Comparison of ENCODE assay signal across 11 mouse cellular contexts in the genomic region with DNA sequence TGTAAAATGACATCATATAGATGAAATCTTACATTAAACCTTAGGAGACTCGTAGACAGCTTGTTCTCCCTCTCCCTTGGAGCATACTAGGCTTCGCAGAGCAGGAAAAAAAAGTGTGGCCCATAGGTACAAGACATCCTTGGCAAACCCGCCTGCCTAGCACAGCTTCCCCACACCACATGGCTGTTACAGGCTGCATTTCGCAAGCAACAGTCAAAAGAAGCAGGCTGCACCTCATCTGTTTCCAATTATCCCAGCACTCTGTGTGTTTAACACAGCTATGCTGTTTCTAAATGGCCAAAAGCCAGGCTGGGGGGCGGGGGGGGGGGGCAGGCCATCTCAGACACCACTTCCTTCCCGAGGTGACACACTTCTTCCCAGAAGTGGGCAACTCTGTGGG. TPM values are rescaled to one million over a fixed set of nuclear protein-coding genes. Genes with fewer than 3 reads are reported as not detected.
A peak's percentile ranks its signal among the peaks of the same experiment; 100 is the strongest.
DNase-seq lines count a peak whose midpoint lies in the region; ATAC-seq and TF ChIP-seq lines count a peak whose summit lies in the region.
"Had no signal": no experiment of that assay in that cellular context is flagged by ENCODE, and none has a peak within 500 bp of the region (broad histone marks: within the 10 kb centered on the region; RNA-seq: fewer than 3 reads in every experiment).

No protein-coding gene starts in this region.

- H3K9ac ChIP-seq in lung, embryonic 16.5 days (ENCODE audit: low read length), result no peak overlapping the region
- no peak overlapping the region for H3K9ac ChIP-seq in embryonic facial prominence, embryonic 13.5 days
- no peak overlapping the region for H3K9ac ChIP-seq in midbrain, postnatal 0 days (replicated peaks; ENCODE audit: low read length, poor library complexity, severe bottlenecking)
- H3K9ac ChIP-seq: hindbrain, embryonic 12.5 days had no signal

- peaks cover 7% of the 10 kb centered on the region; the same call in 1 of the 2 replicates for H3K4me1 ChIP-seq in lung, embryonic 16.5 days (replicated peaks; ENCODE audit: control insufficient read depth, insufficient read depth, low read length)
- H3K4me1 ChIP-seq in lung, adult 2 months (ENCODE audit: control insufficient read depth, insufficient read depth, low read length), result no peaks in the 10 kb centered on the region
- peaks cover 43% of the 10 kb centered on the region for H3K4me1 ChIP-seq in embryonic facial prominence, embryonic 13.5 days
- peaks cover 76% of the 10 kb centered on the region for H3K4me1 ChIP-seq in megakaryocyte, embryonic 14.5 days
- H3K4me1 ChIP-seq in midbrain, postnatal 0 days (ENCODE audit: insufficient read depth, low read length), result peaks cover 5% of the 10 kb centered on the region

- no peak overlapping the region for H3K27ac ChIP-seq in lung, embryonic 16.5 days (ENCODE audit: low read length)
- H3K27ac ChIP-seq in embryonic facial prominence, embryonic 13.5 days, result peak overlapping the region; percentile 92
- no peak overlapping the region for H3K27ac ChIP-seq in midbrain, postnatal 0 days (ENCODE audit: low read depth, low read length)
- H3K27ac ChIP-seq: hindbrain, embryonic 12.5 days had no signal

- no peak overlapping the region for H3K4me3 ChIP-seq in lung, embryonic 16.5 days (ENCODE audit: low read length)
- H3K4me3 ChIP-seq in lung, adult 2 months (replicated peaks; ENCODE audit: extremely low read depth, low read depth, low read length), result no peak overlapping the region
- no peak overlapping the region for H3K4me3 ChIP-seq in embryonic facial prominence, embryonic 13.5 days
- H3K4me3 ChIP-seq in megakaryocyte, embryonic 14.5 days (replicated peaks), result peak overlapping the region; percentile 48
- H3K4me3 ChIP-seq in midbrain, postnatal 0 days (ENCODE audit: low read depth, low read length), result no peak overlapping the region
- H3K4me3 ChIP-seq: hindbrain, embryonic 12.5 days had no signal

- WGBS in lung, embryonic 16.5 days, result 24% methylated on average over 6 of the region's 6 CpGs
- WGBS in lung, adult 2 months, result 42% methylated on average over 6 of the region's 6 CpGs
- WGBS in embryonic facial prominence, embryonic 13.5 days, result 16% methylated on average over 6 of the region's 6 CpGs
- 55% methylated on average over 6 of the region's 6 CpGs for WGBS in midbrain, postnatal 0 days

- no peak for DNase-seq in frontal cortex, postnatal 10 days (ENCODE audit: low spot score in 2 of 2)
- no peak for DNase-seq in lung, adult 2 months
- DNase-seq in thymus, postnatal 0 days (ENCODE audit: low spot score), result no peak
- no peak for DNase-seq in midbrain, postnatal 0 days (ENCODE audit: low spot score)
- DNase-seq: cerebellum, adult 11-12 months; kidney, postnatal 36 days had no signal

- peak; percentile 75 for ATAC-seq in frontal cortex, adult (ENCODE audit: low TSS enrichment)
- peak; percentile 88 for ATAC-seq in lung, embryonic 16.5 days (ENCODE audit: low read depth)
- peak; percentile 73; the same call in 1 of the 2 replicates for ATAC-seq in embryonic facial prominence, embryonic 13.5 days (ENCODE audit: insufficient number of reproducible peaks, insufficient read depth, low FRiP score, low TSS enrichment, low read depth)
- ATAC-seq in midbrain, postnatal 0 days (ENCODE audit: low FRiP score), result no peak

- no peak for TF ChIP-seq POLR2A in lung, adult 2 months (IDR thresholded peaks at IDR 0.05; ENCODE audit: borderline replicate concordance, extremely low read depth, low read depth, low read length)

- no peaks in the 10 kb centered on the region for H3K9me3 ChIP-seq in lung, embryonic 16.5 days (ENCODE audit: control insufficient read depth, low read length)
- no peaks in the 10 kb centered on the region for H3K9me3 ChIP-seq in embryonic facial prominence, embryonic 13.5 days
- peaks cover 13% of the 10 kb centered on the region for H3K9me3 ChIP-seq in megakaryocyte, embryonic 14.5 days
- no peaks in the 10 kb centered on the region for H3K9me3 ChIP-seq in midbrain, postnatal 0 days (ENCODE audit: low read length)
- H3K9me3 ChIP-seq: hindbrain, embryonic 12.5 days had no signal

- no peak overlapping the region for H3K4me2 ChIP-seq in lung, embryonic 16.5 days (ENCODE audit: low read depth, low read length)
- H3K4me2 ChIP-seq in embryonic facial prominence, embryonic 13.5 days, result no peak overlapping the region; the same call in 1 of the 2 replicates
- H3K4me2 ChIP-seq in midbrain, postnatal 0 days (ENCODE audit: low read depth, low read length, poor library complexity, severe bottlenecking), result no peak overlapping the region
- H3K4me2 ChIP-seq: hindbrain, embryonic 12.5 days had no signal

- H3K36me3 ChIP-seq in lung, embryonic 16.5 days (ENCODE audit: control insufficient read depth, insufficient read depth, low read length), result no peaks in the 10 kb centered on the region
- no peaks in the 10 kb centered on the region for H3K36me3 ChIP-seq in embryonic facial prominence, embryonic 13.5 days
- peaks cover 9% of the 10 kb centered on the region for H3K36me3 ChIP-seq in megakaryocyte, embryonic 14.5 days (replicated peaks; ENCODE audit: low read length)
- no peaks in the 10 kb centered on the region for H3K36me3 ChIP-seq in midbrain, postnatal 0 days (ENCODE audit: insufficient read depth, low read length)
- H3K36me3 ChIP-seq: hindbrain, embryonic 12.5 days had no signal

- no peaks in the 10 kb centered on the region for H3K27me3 ChIP-seq in lung, embryonic 16.5 days (ENCODE audit: control insufficient read depth, insufficient read depth, low read depth, low read length)
- H3K27me3 ChIP-seq in embryonic facial prominence, embryonic 13.5 days, result no peaks in the 10 kb centered on the region
- H3K27me3 ChIP-seq in megakaryocyte, embryonic 14.5 days (replicated peaks), result no peaks in the 10 kb centered on the region
- no peaks in the 10 kb centered on the region for H3K27me3 ChIP-seq in midbrain, postnatal 0 days (ENCODE audit: insufficient read depth, low read length)
- H3K27me3 ChIP-seq: hindbrain, embryonic 12.5 days had no signal

- no peak for TF ChIP-seq CTCF in lung, adult 2 months (IDR thresholded peaks at IDR 0.05; ENCODE audit: insufficient read depth, low read length)
- TF ChIP-seq CTCF in midbrain, postnatal 0 days (IDR thresholded peaks at IDR 0.05), result no peak

RNA-seq across cellular contexts. Expression of a gene that starts 20.8 kb away (rescaled TPM):
- 3.1 and 3.3 TPM in 2 replicates for polyA plus RNA-seq in lung, embryonic 16.5 days (2015; fragmentation: Nextera tagmentation; extraction: Ambion mirVana)
- polyA plus RNA-seq in lung, adult 2 months (2012; rRNA removed), result 23.5 and 26.1 TPM in 2 replicates
- polyA plus RNA-seq in embryonic facial prominence, embryonic 13.5 days (2015; fragmentation: Nextera tagmentation; extraction: Ambion mirVana), result 5.0 and 6.3 TPM in 2 replicates
- polyA plus RNA-seq in megakaryocyte, embryonic 14.5 days (2012; ENCODE audit: insufficient read depth, low replicate concordance), result 13.3 and 39.1 TPM in 2 replicates
- 2.9 and 5.1 TPM in 2 replicates for polyA plus RNA-seq in thymus, postnatal 0 days (2015; fragmentation: Nextera tagmentation; extraction: Ambion mirVana)
- total RNA-seq in midbrain, postnatal 0 days (2014; rRNA removed), result 28.0 and 30.0 TPM in 2 replicates
- 4.9 and 7.1 TPM in 2 replicates for polyA plus RNA-seq in midbrain, postnatal 0 days (2015; fragmentation: Nextera tagmentation; extraction: Ambion mirVana)
